Mouse (Mus musculus) small intestine, adult 2 months (tissue): ENCODE measurements at regions not wholly inside any gene's neighbourhood (a gene's known extent, or its start where the extent isn't known, plus 50 kb on each side); places are given as distances from the start of the nearest gene placed in this dataset.

Experiments used
- H3K27ac ChIP-seq: fragments of 200-500 bp; 2 replicates; pipeline ENCODE4 v1.5.1; 2012; ENCODE audit warnings: low read depth, low read length, control low read depth, inconsistent platforms; ENCODE audit not compliant: insufficient read depth
- H3K27me3 ChIP-seq: fragments of 200-500 bp; 2 replicates; pipeline ENCODE4 v1.6.1; 2012; ENCODE audit warnings: mild to moderate bottlenecking, moderate library complexity, low read length, inconsistent platforms; ENCODE audit not compliant: control insufficient read depth, insufficient read depth
- H3K36me3 ChIP-seq: fragments of 200-500 bp; 2 replicates; pipeline ENCODE4 v1.6.1; 2012; ENCODE audit warnings: mild to moderate bottlenecking, low read length, control low read depth, inconsistent platforms; ENCODE audit not compliant: control insufficient read depth, insufficient read depth
- H3K4me1 ChIP-seq: fragments of 200-500 bp; 2 replicates; pipeline ENCODE4 v1.6.1; 2012; ENCODE audit warnings: low read length, inconsistent platforms, mixed read lengths; ENCODE audit not compliant: control insufficient read depth, insufficient read depth, insufficient read length
- H3K4me3 ChIP-seq: fragments of 200-500 bp; 2 replicates; pipeline ENCODE4 v1.5.1; 2012; ENCODE audit warnings: low read depth, mild to moderate bottlenecking, control low read depth, inconsistent platforms, low read length, moderate library complexity
- CTCF ChIP-seq: fragments of 200-500 bp; IDR thresholded peaks from 2 replicates; pipeline ENCODE4 v1.5.1; 2012; ENCODE audit warnings: low read depth, mild to moderate bottlenecking, control low read depth, inconsistent platforms, low read length, moderate library complexity, mixed read lengths; ENCODE audit not compliant: insufficient replicate concordance, insufficient read length; ENCODE audit errors: extremely low read depth
- POLR2A ChIP-seq: fragments of 200-500 bp; IDR thresholded peaks from 2 replicates; pipeline ENCODE4 v1.6.1; 2012; ENCODE audit warnings: low read depth, mild to moderate bottlenecking, control low read depth, inconsistent platforms, low read length, moderate library complexity
- WGBS: fragments of 180-500 bp; shearing (Covaris S2); methylation state at CpG from one replicate; pipeline ENCODE4 v1.1.7; 2018; 5-methylcytosine and 5-hydroxymethylcytosine counted together

DNA sequence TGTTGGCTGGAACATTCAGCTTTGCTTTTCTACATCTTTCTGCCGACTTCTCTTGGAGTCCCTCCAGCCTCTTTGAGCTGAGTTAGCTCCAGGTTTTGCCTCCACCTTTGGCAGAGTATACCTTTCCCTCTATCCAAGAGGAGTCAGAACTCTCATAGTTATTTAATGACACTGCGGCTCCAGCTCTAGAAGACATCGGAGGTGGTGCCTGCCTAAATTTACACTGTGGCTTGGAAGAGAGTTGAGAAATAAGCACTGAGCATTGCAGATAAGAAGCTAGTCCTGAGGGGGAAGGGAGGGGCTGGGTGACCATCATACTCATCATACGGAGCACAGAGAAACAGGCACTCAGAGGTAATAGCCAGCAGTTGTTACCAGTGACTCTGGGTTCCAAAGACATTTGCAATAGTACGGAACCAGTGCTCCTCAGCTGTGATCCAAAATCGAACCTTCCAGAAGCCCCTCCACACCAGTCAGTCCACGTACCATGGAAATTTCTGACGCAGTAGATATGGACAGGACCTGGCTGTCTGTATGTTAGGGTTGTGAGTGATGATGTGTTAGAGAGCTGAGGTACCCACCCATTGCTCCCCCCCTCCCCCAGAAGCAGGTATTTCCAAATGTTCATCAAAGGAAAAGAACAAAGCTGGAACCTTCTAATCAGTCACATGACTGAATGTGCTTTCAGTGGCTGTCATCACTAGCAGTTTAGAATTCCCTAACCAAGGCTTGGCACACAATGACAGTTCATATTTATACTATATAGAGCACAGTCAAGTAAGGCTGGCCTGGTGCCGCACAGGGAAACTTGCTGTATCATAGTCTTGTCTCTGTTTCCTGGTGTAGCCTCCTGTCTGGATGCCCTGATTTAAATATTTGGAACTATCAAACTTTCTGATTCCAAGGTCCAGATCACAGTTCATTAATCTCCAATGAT, 120.2 kb upstream of the Mpp6 start:
- no peak overlapping the region for H3K27ac ChIP-seq
- WGBS: 74% methylated on average over 9 of the region's 9 CpGs
- no peaks in the 10 kb centered on the region for H3K27me3 ChIP-seq
- no peaks in the 10 kb centered on the region for H3K36me3 ChIP-seq
- H3K4me1 ChIP-seq: no peaks in the 10 kb centered on the region
- TF ChIP-seq CTCF (no peak), POLR2A (no peak)
- H3K4me3 ChIP-seq: no peak overlapping the region

DNA sequence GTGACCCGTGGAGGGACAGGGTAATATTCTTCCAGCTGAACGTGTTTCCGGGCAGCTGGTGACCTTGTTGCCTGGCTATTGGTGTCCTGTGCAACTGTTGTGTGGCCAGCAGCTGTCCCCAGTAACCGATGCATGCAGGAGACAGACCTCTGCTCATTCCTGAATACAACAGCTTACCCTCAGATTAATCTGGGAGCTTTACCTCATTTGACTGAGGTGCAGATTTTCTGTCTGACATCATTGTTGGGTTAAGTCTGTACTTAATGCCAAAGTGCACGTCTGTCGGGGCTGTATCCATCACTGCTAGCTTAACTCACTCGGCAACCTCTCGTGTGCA, 119.6 kb upstream of the Mpp6 start:
- no peaks in the 10 kb centered on the region for H3K4me1 ChIP-seq
- WGBS: 40% methylated on average over 8 of the region's 8 CpGs
- H3K27ac ChIP-seq: no peak overlapping the region
- H3K4me3 ChIP-seq: no peak overlapping the region
- no peaks in the 10 kb centered on the region for H3K27me3 ChIP-seq
- H3K36me3 ChIP-seq: no peaks in the 10 kb centered on the region
- TF ChIP-seq POLR2A (no peak), CTCF (no peak)

DNA sequence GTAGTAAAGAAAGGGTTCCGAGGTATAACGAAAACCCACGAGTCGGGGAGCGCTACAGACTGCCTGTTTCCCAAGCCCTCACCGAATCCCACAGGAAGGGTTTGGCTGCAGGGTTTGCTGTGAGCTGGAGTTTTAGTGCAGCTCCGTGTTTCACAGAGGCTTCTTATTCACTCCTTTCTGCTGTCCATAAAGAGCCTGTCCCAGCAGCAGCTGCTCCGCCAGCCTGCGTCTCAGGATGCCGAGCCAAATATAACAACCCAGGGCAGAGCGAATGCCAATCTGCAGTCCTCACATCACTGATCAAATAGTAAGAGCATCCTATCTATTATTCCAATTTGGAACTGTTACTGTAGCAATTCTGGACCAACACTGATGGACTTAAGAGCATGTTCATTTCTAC, 110.7 kb upstream of the Mpp6 start:
- Histone ChIP-seq H3K27me3 (no peaks in the 10 kb centered on the region), H3K27ac (no peak overlapping the region), H3K36me3 (no peaks in the 10 kb centered on the region), H3K4me1 (no peaks in the 10 kb centered on the region), H3K4me3 (no peak overlapping the region)
- TF ChIP-seq POLR2A (no peak), CTCF (no peak)
- 89% methylated on average over 11 of the region's 11 CpGs for WGBS

DNA sequence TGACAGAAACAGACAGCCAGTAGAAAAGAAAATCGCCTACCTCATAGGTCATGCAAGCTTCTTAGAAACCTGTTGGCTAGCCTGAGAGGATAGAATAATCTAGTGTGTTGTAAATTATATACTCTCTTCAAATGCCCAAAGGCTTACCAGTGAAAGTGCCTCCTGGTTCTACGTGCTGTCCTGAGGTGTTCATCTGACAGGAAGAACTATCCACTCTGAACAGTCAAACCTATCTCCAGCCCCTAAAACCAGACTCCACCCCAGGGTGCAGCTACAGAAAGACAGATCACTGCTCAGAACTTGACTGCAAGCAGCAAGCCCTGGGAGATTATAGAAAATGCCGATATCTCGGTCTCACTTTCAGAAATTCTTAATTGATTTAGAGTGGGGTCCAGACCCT, 102.0 kb upstream of the Mpp6 start:
- no peaks in the 10 kb centered on the region for H3K27me3 ChIP-seq
- TF ChIP-seq CTCF: no peak
- no peak for TF ChIP-seq POLR2A
- WGBS: 90% methylated on average over 4 of the region's 4 CpGs
- H3K4me1 ChIP-seq: no peaks in the 10 kb centered on the region; the same call in 1 of the 2 replicates
- H3K36me3 ChIP-seq: no peaks in the 10 kb centered on the region
- H3K4me3 ChIP-seq: no peak overlapping the region
- H3K27ac ChIP-seq: no peak overlapping the region

DNA sequence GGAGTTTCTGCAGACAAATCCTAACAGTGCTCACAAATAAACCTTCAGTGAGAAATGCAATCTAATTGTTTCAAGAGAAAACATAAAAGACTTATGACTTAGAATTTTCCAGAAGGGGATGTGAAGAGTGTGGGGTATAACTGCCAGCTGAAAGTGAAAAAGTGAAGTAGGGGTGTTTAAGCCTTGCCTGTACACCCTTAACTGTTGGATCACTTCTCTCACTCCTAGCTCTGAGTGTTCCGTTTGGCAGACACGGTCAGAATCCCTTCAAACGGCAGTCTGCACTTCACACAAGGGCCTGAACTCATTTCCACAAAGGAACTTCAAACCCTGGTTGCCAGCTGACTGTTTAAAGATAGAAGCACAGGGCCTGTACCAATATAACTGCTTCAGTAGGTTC, 101.2 kb upstream of the Mpp6 start:
- H3K27ac ChIP-seq: no peak overlapping the region

DNA sequence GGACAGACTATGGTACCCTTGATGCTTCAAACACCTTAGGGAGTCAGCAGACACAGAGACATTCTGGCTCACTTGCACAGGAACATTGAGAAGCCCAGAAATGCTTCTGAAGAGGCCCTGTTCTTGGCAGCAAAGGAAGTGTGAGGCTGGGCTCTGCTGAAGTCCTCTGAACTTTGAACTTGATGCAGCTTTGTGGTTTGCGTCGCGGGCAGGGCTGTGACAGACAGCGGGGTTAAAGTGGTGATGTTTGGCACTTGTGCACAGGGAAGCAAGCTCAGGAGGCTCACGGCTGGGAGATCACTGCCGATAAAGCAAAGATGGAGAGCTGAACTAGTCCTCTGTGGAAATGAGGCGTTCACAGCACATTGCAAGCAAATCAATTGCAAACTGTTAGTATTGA, 100.7 kb upstream of the Mpp6 start:
- Histone ChIP-seq H3K4me1 (no peaks in the 10 kb centered on the region; the same call in 1 of the 2 replicates), H3K36me3 (no peaks in the 10 kb centered on the region), H3K4me3 (no peak overlapping the region), H3K27ac (no peak overlapping the region), H3K27me3 (no peaks in the 10 kb centered on the region)
- TF ChIP-seq POLR2A: no peak
- TF ChIP-seq CTCF: no peak
- WGBS: 15% methylated on average over 7 of the region's 7 CpGs

More for the DNA sequence above, 101.2 kb upstream of the Mpp6 start:
- WGBS: 33% methylated on average over 3 of the region's 3 CpGs
- TF ChIP-seq POLR2A: no peak
- no peak for TF ChIP-seq CTCF
- Histone ChIP-seq H3K27me3 (no peaks in the 10 kb centered on the region), H3K4me3 (no peak overlapping the region), H3K36me3 (no peaks in the 10 kb centered on the region), H3K4me1 (no peaks in the 10 kb centered on the region; the same call in 1 of the 2 replicates)

DNA sequence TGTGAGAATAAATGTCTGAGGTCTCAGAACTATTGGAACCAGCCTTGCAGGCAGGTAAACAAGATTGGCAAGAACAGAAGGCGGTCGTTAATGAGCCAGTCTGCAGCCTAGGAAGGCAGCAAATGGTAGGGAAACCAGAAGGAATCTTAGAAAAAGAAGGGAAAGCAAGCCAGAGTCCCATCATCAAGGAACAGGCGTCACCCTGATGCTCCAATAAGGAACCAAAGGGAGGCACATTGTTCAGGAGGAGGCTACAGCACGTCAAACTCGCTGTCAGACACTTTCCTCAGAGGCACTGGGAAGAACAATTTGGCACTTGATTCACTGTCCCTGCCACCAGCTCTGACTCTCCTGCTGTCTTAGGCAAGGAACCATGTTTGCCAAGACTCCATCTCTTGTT, 100.2 kb upstream of the Mpp6 start:
- no peaks in the 10 kb centered on the region for H3K27me3 ChIP-seq
- H3K36me3 ChIP-seq: no peaks in the 10 kb centered on the region
- no peak overlapping the region for H3K27ac ChIP-seq
- no peak for TF ChIP-seq POLR2A
- no peak for TF ChIP-seq CTCF
- no peak overlapping the region for H3K4me3 ChIP-seq
- no peaks in the 10 kb centered on the region; the same call in 1 of the 2 replicates for H3K4me1 ChIP-seq
- WGBS: 73% methylated on average over 5 of the region's 5 CpGs
